Mouse (Mus musculus): Measurements from ENCODE around the gene Scly. TPM values are rescaled to one million over a fixed set of nuclear protein-coding genes. Genes with fewer than 3 reads are reported as not detected.

Scly gene
- polyA plus RNA-seq, 1 experiment from 2014 or later = 16.9 TPM

Other genes with a start within 250 kb of the Scly start
- gene Rbm44, start 153.2 kb upstream of the Scly start, polyA plus RNA-seq (2014; fragmentation: Nextera tagmentation; extraction: Ambion mirVana) = 0.94 and 1.3 TPM in 2 replicates
- gene Ramp1, start 118.5 kb upstream of the Scly start, polyA plus RNA-seq (2014; fragmentation: Nextera tagmentation; extraction: Ambion mirVana) = 5.4 and 6.0 TPM in 2 replicates
- gene Ube2f, start 48.0 kb upstream of the Scly start, polyA plus RNA-seq (2014; fragmentation: Nextera tagmentation; extraction: Ambion mirVana) = 69.9 and 71.6 TPM in 2 replicates
- gene Espnl, start 23.7 kb downstream of the Scly start, polyA plus RNA-seq (2014; fragmentation: Nextera tagmentation; extraction: Ambion mirVana) = not detected in 2 replicates
- 0.44 and 0.85 TPM in 2 replicates for gene Klhl30, start 52.7 kb downstream of the Scly start, polyA plus RNA-seq (2014; fragmentation: Nextera tagmentation; extraction: Ambion mirVana)
- 10.8 and 10.9 TPM in 2 replicates for gene Erfe, start 68.1 kb downstream of the Scly start, polyA plus RNA-seq (2014; fragmentation: Nextera tagmentation; extraction: Ambion mirVana)
- gene Ilkap, start 100.5 kb downstream of the Scly start, polyA plus RNA-seq (2014; fragmentation: Nextera tagmentation; extraction: Ambion mirVana) = 135 and 147 TPM in 2 replicates
- gene Hes6, start 115.7 kb downstream of the Scly start, polyA plus RNA-seq (2014; fragmentation: Nextera tagmentation; extraction: Ambion mirVana) = 79.3 and 84.4 TPM in 2 replicates
- 5.9 and 6.7 TPM in 2 replicates for gene Per2, start 161.0 kb downstream of the Scly start, polyA plus RNA-seq (2014; fragmentation: Nextera tagmentation; extraction: Ambion mirVana)
- 5.9 and 6.7 TPM in 2 replicates for gene Traf3ip1, start 196.3 kb downstream of the Scly start, polyA plus RNA-seq (2014; fragmentation: Nextera tagmentation; extraction: Ambion mirVana)
- gene Asb1, start 242.2 kb downstream of the Scly start, polyA plus RNA-seq (2014; fragmentation: Nextera tagmentation; extraction: Ambion mirVana) = 6.2 and 7.3 TPM in 2 replicates

Data from intestine, embryonic 14.5 days (tissue).